Mouse (Mus musculus) erythroblast, embryonic 14.5 days (primary cell): ENCODE data around the gene Fam83d.

Experiments used
- GATA1 ChIP-seq: IDR thresholded peaks from 2 replicates; pipeline ENCODE4 v1.6.1; 2012; ENCODE audit warnings: low read length, inconsistent platforms, mixed read lengths
- TAL1 ChIP-seq: IDR thresholded peaks from 3 replicates; pipeline ENCODE4 v1.6.1; 2012; ENCODE audit warnings: low read length, inconsistent platforms, mixed read lengths

GRCm38 (mm10) chr2:158833221-158833620, 65.3 kb downstream of the Fam83d start:
- TF ChIP-seq GATA1 (no peak), TAL1 (no peak)
